Mouse (Mus musculus) lung, postnatal 0 days (tissue): ENCODE data around the gene Ttc7.

Source experiments
- CTCF ChIP-seq: IDR thresholded peaks from 2 replicates; pipeline ENCODE4 v1.5.1; 2016; ENCODE audit warnings: antibody characterized with exemption, mild to moderate bottlenecking
- EP300 ChIP-seq: IDR thresholded peaks from 2 replicates; pipeline ENCODE4 v1.6.1; 2016; ENCODE audit warnings: antibody characterized with exemption, mild to moderate bottlenecking, control low read depth

GRCm38 (mm10) chr17:87235019-87235418 lies 47.7 kb upstream of the Ttc7 start:
- no peak for TF ChIP-seq EP300
- no peak for TF ChIP-seq CTCF
